In genomic region chr10:80170601-80171021, GRCm38 (mm10) we compare ENCODE assay signal across 11 mouse cellular contexts. TPM values are rescaled to one million over a fixed set of nuclear protein-coding genes. Genes with fewer than 3 reads are reported as not detected.
DNase-seq lines count a peak whose midpoint lies in the region; ATAC-seq and TF ChIP-seq lines count a peak whose summit lies in the region.
"Had no signal": no experiment of that assay in that cellular context is flagged by ENCODE, and none has a peak within 500 bp of the region (broad histone marks: within the 10 kb centered on the region; RNA-seq: fewer than 3 reads in every experiment).

No protein-coding gene starts in this region.

- peaks cover 20% of the 10 kb centered on the region for H3K36me3 ChIP-seq in heart, embryonic 11.5 days (ENCODE audit: control insufficient read depth, insufficient read depth, low read length)
- H3K36me3 ChIP-seq in midbrain, embryonic 12.5 days: peaks cover 36% of the 10 kb centered on the region
- peaks cover 18% of the 10 kb centered on the region for H3K36me3 ChIP-seq in midbrain, postnatal 0 days (ENCODE audit: insufficient read depth, low read length)
- H3K36me3 ChIP-seq in embryonic facial prominence, embryonic 10.5 days (replicated peaks): peaks cover 39% of the 10 kb centered on the region
- H3K36me3 ChIP-seq in limb, embryonic 10.5 days: peaks cover 36% of the 10 kb centered on the region

- peaks cover 24% of the 10 kb centered on the region for H3K4me1 ChIP-seq in heart, embryonic 11.5 days (ENCODE audit: control insufficient read depth, insufficient read depth, low read length)
- peaks cover 63% of the 10 kb centered on the region for H3K4me1 ChIP-seq in midbrain, embryonic 12.5 days
- H3K4me1 ChIP-seq in midbrain, postnatal 0 days (ENCODE audit: insufficient read depth, low read length): peaks cover 9% of the 10 kb centered on the region; the same call in 1 of the 2 replicates
- H3K4me1 ChIP-seq in embryonic facial prominence, embryonic 10.5 days: peaks cover 72% of the 10 kb centered on the region
- H3K4me1 ChIP-seq in limb, embryonic 10.5 days: peaks cover 62% of the 10 kb centered on the region

- H3K27ac ChIP-seq in heart, embryonic 11.5 days (ENCODE audit: low read depth, low read length): no peak overlapping the region
- 0 out of 2 replicates have a peak overlapping the region, but pooled peaks have one; percentile 2 for H3K27ac ChIP-seq in midbrain, embryonic 12.5 days (replicated peaks)
- H3K27ac ChIP-seq in midbrain, postnatal 0 days (ENCODE audit: low read depth, low read length): no peak overlapping the region
- H3K27ac ChIP-seq in embryonic facial prominence, embryonic 10.5 days (replicated peaks): no peak overlapping the region
- no peak overlapping the region; the same call in 1 of the 2 replicates for H3K27ac ChIP-seq in limb, embryonic 10.5 days

- no peaks in the 10 kb centered on the region for H3K27me3 ChIP-seq in heart, embryonic 11.5 days (ENCODE audit: control insufficient read depth, insufficient read depth, low read length)
- no peaks in the 10 kb centered on the region for H3K27me3 ChIP-seq in midbrain, embryonic 12.5 days
- no peaks in the 10 kb centered on the region for H3K27me3 ChIP-seq in midbrain, postnatal 0 days (ENCODE audit: insufficient read depth, low read length)
- no peaks in the 10 kb centered on the region for H3K27me3 ChIP-seq in embryonic facial prominence, embryonic 10.5 days (replicated peaks; ENCODE audit: low read depth, poor library complexity, severe bottlenecking)
- H3K27me3 ChIP-seq in limb, embryonic 10.5 days (ENCODE audit: low read depth, poor library complexity, severe bottlenecking): no peaks in the 10 kb centered on the region

- no peak overlapping the region; the same call in 1 of the 2 replicates for H3K4me2 ChIP-seq in heart, embryonic 11.5 days
- no peak overlapping the region for H3K4me2 ChIP-seq in midbrain, embryonic 12.5 days (replicated peaks)
- H3K4me2 ChIP-seq in midbrain, postnatal 0 days (ENCODE audit: low read depth, low read length, poor library complexity, severe bottlenecking): no peak overlapping the region

- no peak for DNase-seq in heart, postnatal 36 days
- no peak for DNase-seq in midbrain, postnatal 0 days (ENCODE audit: low spot score)
- no peak for DNase-seq in embryonic facial prominence, embryonic 10.5 days (ENCODE audit: low spot score)
- no peak for DNase-seq in limb, embryonic 10.5 days (ENCODE audit: low spot score)
- DNase-seq in ovary, postnatal 36 days (ENCODE audit: low spot score): no peak
- DNase-seq in frontal cortex, postnatal 14 days (ENCODE audit: low spot score in 2 of 2): no peak
- DNase-seq: lung, postnatal 14 days; right cerebral cortex, postnatal 4 days; thymus, adult 18-20 months had no signal

- no peak for TF ChIP-seq CTCF in midbrain, postnatal 0 days (IDR thresholded peaks at IDR 0.05)

- ATAC-seq in heart, embryonic 11.5 days (replicated peaks; ENCODE audit: insufficient number of reproducible peaks, low FRiP score, low TSS enrichment): no peak
- ATAC-seq in midbrain, embryonic 12.5 days (ENCODE audit: low FRiP score, low read depth): no peak
- no peak for ATAC-seq in midbrain, postnatal 0 days (ENCODE audit: low FRiP score)

- H3K9me3 ChIP-seq in heart, embryonic 11.5 days (replicated peaks; ENCODE audit: control insufficient read depth, low read length): no peaks in the 10 kb centered on the region
- no peaks in the 10 kb centered on the region for H3K9me3 ChIP-seq in midbrain, embryonic 12.5 days
- H3K9me3 ChIP-seq in midbrain, postnatal 0 days (ENCODE audit: low read length): no peaks in the 10 kb centered on the region
- H3K9me3 ChIP-seq in embryonic facial prominence, embryonic 10.5 days: no peaks in the 10 kb centered on the region
- no peaks in the 10 kb centered on the region for H3K9me3 ChIP-seq in limb, embryonic 10.5 days (replicated peaks)

- WGBS in heart, embryonic 11.5 days (ENCODE audit: insufficient replicate concordance): 96% methylated on average over 19 of the region's 19 CpGs
- WGBS in midbrain, embryonic 12.5 days: 98% methylated on average over 19 of the region's 19 CpGs
- WGBS in midbrain, postnatal 0 days: 95% methylated on average over 19 of the region's 19 CpGs
- WGBS in embryonic facial prominence, embryonic 10.5 days: 95% methylated on average over 19 of the region's 19 CpGs
- WGBS in limb, embryonic 10.5 days: 98% methylated on average over 19 of the region's 19 CpGs

- no peak overlapping the region for H3K9ac ChIP-seq in heart, embryonic 11.5 days (ENCODE audit: low read depth, low read length)
- H3K9ac ChIP-seq in midbrain, embryonic 12.5 days (replicated peaks): 0 out of 2 replicates have a peak overlapping the region, but pooled peaks have one; percentile 4
- no peak overlapping the region for H3K9ac ChIP-seq in midbrain, postnatal 0 days (replicated peaks; ENCODE audit: low read length, poor library complexity, severe bottlenecking)

- intact Hi-C loops in heart, postnatal 36 days (cut with DNase I): loop anchor here (10.0 kb wide), 1 partner anchor 204 kb away; no protein-coding TSS in a partner anchor

- 0 out of 2 replicates have a peak overlapping the region, but pooled peaks have one; percentile 8 for H3K4me3 ChIP-seq in heart, embryonic 11.5 days (ENCODE audit: low read depth, low read length)
- no peak overlapping the region; the same call in 1 of the 2 replicates for H3K4me3 ChIP-seq in midbrain, embryonic 12.5 days
- H3K4me3 ChIP-seq in midbrain, postnatal 0 days (ENCODE audit: low read depth, low read length): no peak overlapping the region
- peak overlapping the region; percentile 21; the same call in 1 of the 2 replicates for H3K4me3 ChIP-seq in embryonic facial prominence, embryonic 10.5 days
- peak overlapping the region; percentile 27; the same call in 1 of the 2 replicates for H3K4me3 ChIP-seq in limb, embryonic 10.5 days

RNA-seq across cellular contexts. Expression of gene 1600002K03Rik, which starts 2.1 kb away (rescaled TPM):
- polyA plus RNA-seq in heart, embryonic 11.5 days (2014; fragmentation: Nextera tagmentation; extraction: Ambion mirVana): 9.6 and 12.4 TPM in 2 replicates
- total RNA-seq in heart, postnatal 36 days (2021): 1 to 10 TPM; 4.4 to 4.6 TPM
- polyA plus RNA-seq in midbrain, embryonic 12.5 days (2016; fragmentation: Nextera tagmentation; extraction: Ambion mirVana): 12.9 and 13.6 TPM in 2 replicates
- total RNA-seq in midbrain, postnatal 0 days (2014; rRNA removed): 2.3 and 2.8 TPM in 2 replicates
- polyA plus RNA-seq in midbrain, postnatal 0 days (2015; fragmentation: Nextera tagmentation; extraction: Ambion mirVana): 4.1 and 5.3 TPM in 2 replicates
- polyA plus RNA-seq in embryonic facial prominence, embryonic 10.5 days (2016; fragmentation: Nextera tagmentation; extraction: Ambion mirVana): 10.8 and 12.0 TPM in 2 replicates
- 8.7 and 13.1 TPM in 2 replicates for polyA plus RNA-seq in limb, embryonic 10.5 days (2016; fragmentation: Nextera tagmentation; extraction: Ambion mirVana)

RNA-seq across cellular contexts. Expression of gene Cirbp, which starts 4.8 kb away (rescaled TPM):
- polyA plus RNA-seq in heart, embryonic 11.5 days (2014; fragmentation: Nextera tagmentation; extraction: Ambion mirVana): 49.1 and 52.7 TPM in 2 replicates
- total RNA-seq in heart, postnatal 36 days (2021): 10 to 100 TPM; 48.2 to 67.0 TPM
- 227 and 233 TPM in 2 replicates for polyA plus RNA-seq in midbrain, embryonic 12.5 days (2016; fragmentation: Nextera tagmentation; extraction: Ambion mirVana)
- total RNA-seq in midbrain, postnatal 0 days (2014; rRNA removed): 315 and 337 TPM in 2 replicates
- polyA plus RNA-seq in midbrain, postnatal 0 days (2015; fragmentation: Nextera tagmentation; extraction: Ambion mirVana): 760 and 829 TPM in 2 replicates
- polyA plus RNA-seq in embryonic facial prominence, embryonic 10.5 days (2016; fragmentation: Nextera tagmentation; extraction: Ambion mirVana): 93.2 and 110 TPM in 2 replicates
- polyA plus RNA-seq in limb, embryonic 10.5 days (2016; fragmentation: Nextera tagmentation; extraction: Ambion mirVana): 90.7 and 129 TPM in 2 replicates

RNA-seq across cellular contexts. Expression of gene Efna2, which starts 8.7 kb away (rescaled TPM):
- 13.9 and 14.8 TPM in 2 replicates for polyA plus RNA-seq in heart, embryonic 11.5 days (2014; fragmentation: Nextera tagmentation; extraction: Ambion mirVana)
- total RNA-seq in heart, postnatal 36 days (2021): 1 to 10 TPM in 1 of 2 experiments, under 1 TPM in 1; 0.75 to 1.1 TPM
- polyA plus RNA-seq in midbrain, embryonic 12.5 days (2016; fragmentation: Nextera tagmentation; extraction: Ambion mirVana): 114 and 127 TPM in 2 replicates
- 45.1 and 51.1 TPM in 2 replicates for total RNA-seq in midbrain, postnatal 0 days (2014; rRNA removed)
- 52.1 and 58.4 TPM in 2 replicates for polyA plus RNA-seq in midbrain, postnatal 0 days (2015; fragmentation: Nextera tagmentation; extraction: Ambion mirVana)
- 45.2 and 50.1 TPM in 2 replicates for polyA plus RNA-seq in embryonic facial prominence, embryonic 10.5 days (2016; fragmentation: Nextera tagmentation; extraction: Ambion mirVana)
- polyA plus RNA-seq in limb, embryonic 10.5 days (2016; fragmentation: Nextera tagmentation; extraction: Ambion mirVana): 63.1 and 66.8 TPM in 2 replicates

RNA-seq across cellular contexts. Expression of gene Midn, which starts 22.5 kb away (rescaled TPM):
- polyA plus RNA-seq in heart, embryonic 11.5 days (2014; fragmentation: Nextera tagmentation; extraction: Ambion mirVana): 29.5 and 31.9 TPM in 2 replicates
- total RNA-seq in heart, postnatal 36 days (2021): 100 to 1,000 TPM in 1 of 2 experiments, 10 to 100 TPM in 1; 99.9 to 117 TPM
- polyA plus RNA-seq in midbrain, embryonic 12.5 days (2016; fragmentation: Nextera tagmentation; extraction: Ambion mirVana): 41.7 and 46.4 TPM in 2 replicates
- total RNA-seq in midbrain, postnatal 0 days (2014; rRNA removed): 114 and 143 TPM in 2 replicates
- polyA plus RNA-seq in midbrain, postnatal 0 days (2015; fragmentation: Nextera tagmentation; extraction: Ambion mirVana): 16.3 and 17.2 TPM in 2 replicates
- 22.2 TPM in 2 replicates for polyA plus RNA-seq in embryonic facial prominence, embryonic 10.5 days (2016; fragmentation: Nextera tagmentation; extraction: Ambion mirVana)
- polyA plus RNA-seq in limb, embryonic 10.5 days (2016; fragmentation: Nextera tagmentation; extraction: Ambion mirVana): 26.2 and 27.1 TPM in 2 replicates

RNA-seq across cellular contexts. Expression of gene Cbarp, which starts 30.0 kb away (rescaled TPM):
- polyA plus RNA-seq in heart, embryonic 11.5 days (2014; fragmentation: Nextera tagmentation; extraction: Ambion mirVana): 2.5 and 2.7 TPM in 2 replicates
- 1 to 10 TPM; 2.0 to 4.7 TPM for total RNA-seq in heart, postnatal 36 days (2021)
- polyA plus RNA-seq in midbrain, embryonic 12.5 days (2016; fragmentation: Nextera tagmentation; extraction: Ambion mirVana): 19.3 and 20.0 TPM in 2 replicates
- 273 and 276 TPM in 2 replicates for total RNA-seq in midbrain, postnatal 0 days (2014; rRNA removed)
- 120 and 121 TPM in 2 replicates for polyA plus RNA-seq in midbrain, postnatal 0 days (2015; fragmentation: Nextera tagmentation; extraction: Ambion mirVana)
- polyA plus RNA-seq in embryonic facial prominence, embryonic 10.5 days (2016; fragmentation: Nextera tagmentation; extraction: Ambion mirVana): 4.9 and 8.5 TPM in 2 replicates
- polyA plus RNA-seq in limb, embryonic 10.5 days (2016; fragmentation: Nextera tagmentation; extraction: Ambion mirVana): 3.3 and 4.7 TPM in 2 replicates

Comparison
In these comparisons a context has a peak if more than half of its experiments do, and no peak if none do; other contexts are left out.
1. H3K4me3 ChIP-seq: peak in heart, embryonic 11.5 days (single experiment), embryonic facial prominence, embryonic 10.5 days (single experiment) and limb, embryonic 10.5 days (single experiment); none in midbrain, embryonic 12.5 days (single experiment) and midbrain, postnatal 0 days (single experiment).